ENCODE assay signal across 29 mouse cellular contexts in the genomic region with DNA sequence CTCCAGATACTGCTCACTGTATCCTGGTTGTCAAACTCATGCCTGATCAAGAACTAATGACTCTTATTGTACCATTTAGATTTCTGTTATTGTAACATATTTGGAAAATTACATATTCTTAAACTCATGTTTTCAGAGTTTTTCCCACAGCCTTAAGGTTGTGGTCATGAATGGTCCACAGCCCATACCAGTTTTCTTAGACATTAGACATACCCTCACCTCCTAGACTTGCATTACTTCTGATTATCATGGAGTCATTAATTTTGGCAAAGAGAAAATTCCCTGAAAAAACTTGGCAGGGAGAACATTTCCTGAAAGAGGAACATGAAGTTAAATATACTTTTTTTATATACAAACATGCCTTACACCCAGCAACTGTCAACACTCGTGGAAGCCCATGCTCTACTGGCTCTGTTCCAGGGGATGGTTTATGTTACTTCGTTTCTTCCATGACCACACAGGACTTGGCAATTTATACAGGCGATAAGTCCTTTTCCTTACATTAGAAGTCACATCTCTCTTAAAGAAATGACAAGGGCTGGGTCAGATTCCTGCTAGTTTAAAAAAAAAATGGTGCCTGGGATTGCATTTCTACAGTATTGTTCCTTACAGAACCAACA. TPM values are rescaled to one million over a fixed set of nuclear protein-coding genes. Genes with fewer than 3 reads are reported as not detected.
A peak's percentile ranks its signal among the peaks of the same experiment; 100 is the strongest.
DNase-seq lines count a peak whose midpoint lies in the region; ATAC-seq and TF ChIP-seq lines count a peak whose summit lies in the region.
"Had no signal": no experiment of that assay in that cellular context is flagged by ENCODE, and none has a peak within 500 bp of the region (broad histone marks: within the 10 kb centered on the region; RNA-seq: fewer than 3 reads in every experiment).

No protein-coding gene starts in this region.

- no peak overlapping the region for H3K9ac ChIP-seq in lung, embryonic 14.5 days
- no peak overlapping the region for H3K9ac ChIP-seq in lung, embryonic 16.5 days (ENCODE audit: low read length)
- H3K9ac ChIP-seq: embryonic facial prominence, embryonic 12.5 days; embryonic facial prominence, embryonic 15.5 days; forebrain, embryonic 12.5 days had no signal

- H3K4me3 ChIP-seq in lung, embryonic 14.5 days (ENCODE audit: low read depth, low read length): no peak overlapping the region
- H3K4me3 ChIP-seq in lung, embryonic 16.5 days (ENCODE audit: low read length): no peak overlapping the region
- H3K4me3 ChIP-seq: embryonic facial prominence, embryonic 12.5 days; embryonic facial prominence, embryonic 15.5 days; erythroblast, embryonic 14.5 days; forebrain, embryonic 10.5 days; forebrain, embryonic 12.5 days had no signal

- 24% methylated on average over 3 of the region's 3 CpGs for WGBS in lung, embryonic 14.5 days
- WGBS in lung, embryonic 16.5 days: 36% methylated on average over 3 of the region's 3 CpGs

- no peaks in the 10 kb centered on the region for H3K27me3 ChIP-seq in lung, embryonic 14.5 days (ENCODE audit: insufficient read depth, low read length)
- no peaks in the 10 kb centered on the region for H3K27me3 ChIP-seq in lung, embryonic 16.5 days (ENCODE audit: control insufficient read depth, insufficient read depth, low read depth, low read length)
- H3K27me3 ChIP-seq: CH12.LX; embryonic facial prominence, embryonic 12.5 days; embryonic facial prominence, embryonic 15.5 days; forebrain, embryonic 12.5 days had no signal

- H3K36me3 ChIP-seq in lung, embryonic 14.5 days (ENCODE audit: insufficient read depth): no peaks in the 10 kb centered on the region
- no peaks in the 10 kb centered on the region for H3K36me3 ChIP-seq in lung, embryonic 16.5 days (ENCODE audit: control insufficient read depth, insufficient read depth, low read length)
- H3K36me3 ChIP-seq: embryonic facial prominence, embryonic 12.5 days; embryonic facial prominence, embryonic 15.5 days; forebrain, embryonic 10.5 days; forebrain, embryonic 12.5 days; G1E had no signal

- no peak overlapping the region for H3K4me2 ChIP-seq in lung, embryonic 14.5 days
- no peak overlapping the region for H3K4me2 ChIP-seq in lung, embryonic 16.5 days (ENCODE audit: low read depth, low read length)
- H3K4me2 ChIP-seq: embryonic facial prominence, embryonic 12.5 days; embryonic facial prominence, embryonic 15.5 days; forebrain, embryonic 12.5 days had no signal

- peak; percentile 94 for DNase-seq in lung, embryonic 14.5 days
- no peak for DNase-seq in lung, postnatal 14 days
- no peak for DNase-seq in lung, adult 18-20 months
- DNase-seq in lung, postnatal 10 days: peak; percentile 13
- no peak for DNase-seq in lung, postnatal 36 days
- DNase-seq in NIH3T3 (ENCODE audit: low read depth): peak; percentile 35
- no peak for DNase-seq in ovary, postnatal 14 days (ENCODE audit: low spot score)
- DNase-seq: adrenal gland, adult 2 months; adrenal gland, postnatal 10 days; adrenal gland, postnatal 25 days; B cell, adult 2 months; cerebellum, adult 11 months; cerebellum, adult 18-20 months; cerebellum, adult 8-10 months; cerebellum, adult 9-11 months; cerebellum, postnatal 14 days; cerebellum, postnatal 36 days; embryo, embryonic 11 days had no signal

- 0 out of 2 replicates have a peak overlapping the region, but pooled peaks have one; percentile 37 for H3K27ac ChIP-seq in lung, embryonic 14.5 days (ENCODE audit: low read depth)
- peak overlapping the region; percentile 35; the same call in 1 of the 2 replicates for H3K27ac ChIP-seq in lung, embryonic 16.5 days (ENCODE audit: low read length)
- H3K27ac ChIP-seq: embryonic facial prominence, embryonic 12.5 days; embryonic facial prominence, embryonic 15.5 days; forebrain, embryonic 10.5 days; forebrain, embryonic 12.5 days had no signal

- peak; percentile 97 for ATAC-seq in lung, embryonic 14.5 days (ENCODE audit: insufficient read depth)
- peak; percentile 93 for ATAC-seq in lung, embryonic 16.5 days (ENCODE audit: low read depth)
- ATAC-seq: CD4-positive, CD25-positive, alpha-beta regulatory T cell, adult 4 months; forebrain, embryonic 14.5 days; forebrain, embryonic 16.5 days had no signal

- H3K9me3 ChIP-seq in lung, embryonic 14.5 days (ENCODE audit: low read depth, low read length): peaks cover 6% of the 10 kb centered on the region; the same call in 1 of the 2 replicates
- no peaks in the 10 kb centered on the region; the same call in 1 of the 2 replicates for H3K9me3 ChIP-seq in lung, embryonic 16.5 days (ENCODE audit: control insufficient read depth, low read length)
- H3K9me3 ChIP-seq: forebrain, embryonic 10.5 days; forebrain, embryonic 12.5 days; G1E had no signal

- no peaks in the 10 kb centered on the region for H3K4me1 ChIP-seq in lung, embryonic 14.5 days (ENCODE audit: insufficient read depth)
- H3K4me1 ChIP-seq in lung, embryonic 16.5 days (replicated peaks; ENCODE audit: control insufficient read depth, insufficient read depth, low read length): no peaks in the 10 kb centered on the region
- H3K4me1 ChIP-seq: embryonic facial prominence, embryonic 12.5 days; embryonic facial prominence, embryonic 15.5 days; forebrain, embryonic 10.5 days; forebrain, embryonic 12.5 days had no signal

- no peak for TF ChIP-seq CTCF in lung, embryonic 14.5 days (IDR thresholded peaks at IDR 0.05; ENCODE audit: low read depth)

RNA-seq across cellular contexts. Expression of a gene that starts 18.0 kb away (rescaled TPM):
- polyA plus RNA-seq in lung, embryonic 14.5 days (2014; fragmentation: Nextera tagmentation; extraction: Ambion mirVana): 17.6 and 20.2 TPM in 2 replicates
- 21.8 and 25.2 TPM in 2 replicates for polyA plus RNA-seq in lung, embryonic 16.5 days (2015; fragmentation: Nextera tagmentation; extraction: Ambion mirVana)

Comparison
In these comparisons a context has a peak if more than half of its experiments do, and no peak if none do; other contexts are left out.
1. DNase-seq: peak in lung, embryonic 14.5 days (single experiment), lung, postnatal 10 days (single experiment) and NIH3T3 (single experiment); none in lung, postnatal 14 days (single experiment), lung, adult 18-20 months (0 of 2), lung, postnatal 36 days (single experiment) and ovary, postnatal 14 days (single experiment).